Mouse (Mus musculus): ENCODE results near the gene Inpp5d. TPM values are rescaled to one million over a fixed set of nuclear protein-coding genes. Genes with fewer than 3 reads are reported as not detected.

Inpp5d gene
- polyA plus RNA-seq, 1 experiment from 2014 or later = 4.8 TPM

Other genes starting within 250 kb of the Inpp5d start
- 7.6 and 8.1 TPM in 2 replicates for gene Kcnj13, start 225.6 kb upstream of the Inpp5d start, polyA plus RNA-seq (2015; fragmentation: Nextera tagmentation; extraction: Ambion mirVana)
- gene Snorc, start 150.0 kb upstream of the Inpp5d start, polyA plus RNA-seq (2015; fragmentation: Nextera tagmentation; extraction: Ambion mirVana) = 0.83 and 1.1 TPM in 2 replicates
- gene Neu2, start 110.4 kb upstream of the Inpp5d start, polyA plus RNA-seq (2015; fragmentation: Nextera tagmentation; extraction: Ambion mirVana) = 0.15 and 0.46 TPM in 2 replicates
- 22.1 and 24.4 TPM in 2 replicates for gene Ngef, start 46.4 kb upstream of the Inpp5d start, polyA plus RNA-seq (2015; fragmentation: Nextera tagmentation; extraction: Ambion mirVana)
- gene Atg16l1, start 135.6 kb downstream of the Inpp5d start, polyA plus RNA-seq (2015; fragmentation: Nextera tagmentation; extraction: Ambion mirVana) = 74.2 and 84.0 TPM in 2 replicates
- 2.7 and 3.0 TPM in 2 replicates for gene Sag, start 183.4 kb downstream of the Inpp5d start, polyA plus RNA-seq (2015; fragmentation: Nextera tagmentation; extraction: Ambion mirVana)
- 49.6 and 52.8 TPM in 2 replicates for gene Dgkd, start 233.0 kb downstream of the Inpp5d start, polyA plus RNA-seq (2015; fragmentation: Nextera tagmentation; extraction: Ambion mirVana)

All from midbrain, embryonic 15.5 days (tissue).